Mouse (Mus musculus) CH12.LX (cell line): ENCODE data around the gene Ubap2. TPM values are rescaled to one million over a fixed set of nuclear protein-coding genes. Genes with fewer than 3 reads are reported as not detected.

ENCODE experiments used
- DNase-seq: peaks from one replicate; pipeline ENCODE4 v3.0.0-alpha.2; 2013; ENCODE audit errors: extremely low read depth
- H3K27ac ChIP-seq: 2 replicates; pipeline ENCODE4 v1.5.1; 2012; ENCODE audit warnings: low read depth, mild to moderate bottlenecking, control low read depth, moderate library complexity; ENCODE audit not compliant: insufficient read depth
- H3K27me3 ChIP-seq: replicated peaks from 2 replicates; pipeline ENCODE3; 2012; ENCODE audit warnings: inconsistent platforms
- H3K36me3 ChIP-seq, 2 experiments: replicated peaks in 1 of 2; 2 replicates each; pipeline versions ENCODE3 to v1.6.1; 2012; ENCODE audit warnings: inconsistent platforms in 1 of 2, low read length in 1 of 2, mild to moderate bottlenecking in 1 of 2, mixed read lengths in 1 of 2, moderate library complexity in 1 of 2; ENCODE audit not compliant: control insufficient read depth in 1 of 2, insufficient read depth in 1 of 2
- H3K4me1 ChIP-seq, 2 experiments: 2 replicates each; pipeline ENCODE4 v1.6.1; 2012; ENCODE audit warnings: inconsistent platforms in 1 of 2, moderate library complexity in 1 of 2; ENCODE audit not compliant: insufficient read depth in 2 of 2, control insufficient read depth in 1 of 2
- H3K4me2 ChIP-seq: 2 replicates; pipeline ENCODE4 v1.6.1; 2012; ENCODE audit warnings: low read depth, mild to moderate bottlenecking, control low read depth; ENCODE audit not compliant: poor library complexity, insufficient read depth, severe bottlenecking
- H3K4me3 ChIP-seq, 3 experiments: fragments of 150-350 bp in 1 of 3; sonication (generic) in 1 of 3; replicated peaks in 1 of 3; 2 replicates each; pipeline versions ENCODE3 to v1.5.1; 2011 to 2012; ENCODE audit warnings: low read depth in 2 of 3, low read length in 2 of 3, mild to moderate bottlenecking in 2 of 3, moderate library complexity in 2 of 3, control low read depth in 1 of 3, improper control_type of control experiment in 1 of 3, inconsistent platforms in 1 of 3, mixed read lengths in 1 of 3; ENCODE audit not compliant: poor library complexity in 1 of 3
- H3K79me2 ChIP-seq: replicated peaks from 2 replicates; pipeline ENCODE4 v1.6.1; 2012; ENCODE audit warnings: mild to moderate bottlenecking, moderate library complexity; ENCODE audit not compliant: control insufficient read depth, poor library complexity, insufficient read depth, severe bottlenecking; ENCODE audit errors: extremely low read depth
- H3K9ac ChIP-seq: 2 replicates; pipeline ENCODE4 v1.6.1; 2012; ENCODE audit warnings: low read depth, mild to moderate bottlenecking, control low read depth, moderate library complexity; ENCODE audit not compliant: insufficient read depth
- H3K9me3 ChIP-seq: replicated peaks from 2 replicates; pipeline ENCODE3; 2012; ENCODE audit warnings: low read length, inconsistent platforms, mixed read lengths
- E2F4 ChIP-seq: IDR thresholded peaks from 2 replicates; pipeline ENCODE4 v1.6.1; 2011; ENCODE audit warnings: low read depth, low read length, improper control_type of control experiment; ENCODE audit not compliant: insufficient replicate concordance
- IRF4 ChIP-seq: IDR thresholded peaks from 2 replicates; pipeline ENCODE4 v1.6.1; 2014; ENCODE audit warnings: low read depth, mild to moderate bottlenecking, inconsistent platforms, low read length, improper control_type of control experiment
- MAFK ChIP-seq: IDR thresholded peaks from 2 replicates; pipeline ENCODE4 v1.6.1; 2011; ENCODE audit warnings: low read length, improper control_type of control experiment; ENCODE audit not compliant: insufficient replicate concordance
- MAZ ChIP-seq: IDR thresholded peaks from 2 replicates; pipeline ENCODE4 v1.6.1; 2012; ENCODE audit warnings: low read depth, mild to moderate bottlenecking, inconsistent platforms, low read length, improper control_type of control experiment, moderate library complexity
- MEF2A ChIP-seq: IDR thresholded peaks from 2 replicates; pipeline ENCODE4 v1.6.1; 2014; ENCODE audit warnings: low read depth, mild to moderate bottlenecking, inconsistent platforms, low read length, improper control_type of control experiment, borderline replicate concordance
- MYC ChIP-seq: IDR thresholded peaks from 2 replicates; pipeline ENCODE4 v1.6.1; 2011; ENCODE audit warnings: low read depth, mild to moderate bottlenecking, improper control_type of control experiment, low read length
- NELFE ChIP-seq: IDR thresholded peaks from 2 replicates; pipeline ENCODE4 v1.6.1; 2011; ENCODE audit warnings: low read depth, low read length, improper control_type of control experiment
- NRF1 ChIP-seq: IDR thresholded peaks from 2 replicates; pipeline ENCODE4 v1.6.1; 2014; ENCODE audit warnings: low read depth, mild to moderate bottlenecking, inconsistent platforms, low read length, improper control_type of control experiment, moderate library complexity
- POLR2AphosphoS2 ChIP-seq: IDR thresholded peaks from 2 replicates; pipeline ENCODE4 v1.6.1; 2011; ENCODE audit warnings: low read depth, low read length, improper control_type of control experiment
- RAD21 ChIP-seq: IDR thresholded peaks from 2 replicates; pipeline ENCODE4 v1.6.1; 2011; ENCODE audit warnings: low read depth, mild to moderate bottlenecking, low read length, improper control_type of control experiment, moderate library complexity
- UBTF ChIP-seq: IDR thresholded peaks from 2 replicates; pipeline ENCODE4 v1.6.1; 2012; ENCODE audit warnings: low read depth, mild to moderate bottlenecking, inconsistent platforms, low read length, improper control_type of control experiment, moderate library complexity
- USF1 ChIP-seq: IDR thresholded peaks from 2 replicates; pipeline ENCODE4 v1.6.1; 2014; ENCODE audit warnings: low read depth, mild to moderate bottlenecking, inconsistent platforms, low read length, improper control_type of control experiment
- USF2 ChIP-seq: conservative IDR thresholded peaks from 2 replicates; pipeline ENCODE4 v1.6.1; 2011; ENCODE audit warnings: low read depth, low read length, improper control_type of control experiment
- dilution Hi-C: fragments of 300-500 bp; cut with MboI; formaldehyde crosslinking; loops from 2 replicates; pipeline ENCODE4 v1.14.3; 2020; ENCODE audit warnings: low sequenced_read_pairs; ENCODE audit not compliant: extremely low pct_unique_long_range_greater_than_20kb, extremely low pct_ligation_motif_present
- in situ Hi-C: fragments of 300-500 bp; cut with MboI; formaldehyde crosslinking; loops from 3 replicates; pipeline ENCODE4 v1.14.3; 2019; ENCODE audit warnings: low sequenced_read_pairs, low pct_ligation_motif_present, low pct_unique_long_range_greater_than_20kb, mixed read lengths
- polyA plus RNA-seq: library from polyadenylated mRNA; unstranded; fragments of >175 nt; gene quantifications from 2 replicates; pipeline ENCODE4 v1.2.1, GENCODE M21; 2012; ENCODE audit warnings: low read depth; ENCODE audit not compliant: insufficient read length
- total RNA-seq, 2 experiments: library from RNA; depleted of rRNA; stranded (reverse); fragments of 300-350 nt in 1 of 2; fragments of >200 nt in 1 of 2; gene quantifications; 2 replicates each; pipeline ENCODE4 v1.2.3; 2012 to 2014

The Ubap2 gene
- total and polyA plus RNA-seq, 3 experiments, result 5.4 to 115 (median 17.4) TPM

DNA sequence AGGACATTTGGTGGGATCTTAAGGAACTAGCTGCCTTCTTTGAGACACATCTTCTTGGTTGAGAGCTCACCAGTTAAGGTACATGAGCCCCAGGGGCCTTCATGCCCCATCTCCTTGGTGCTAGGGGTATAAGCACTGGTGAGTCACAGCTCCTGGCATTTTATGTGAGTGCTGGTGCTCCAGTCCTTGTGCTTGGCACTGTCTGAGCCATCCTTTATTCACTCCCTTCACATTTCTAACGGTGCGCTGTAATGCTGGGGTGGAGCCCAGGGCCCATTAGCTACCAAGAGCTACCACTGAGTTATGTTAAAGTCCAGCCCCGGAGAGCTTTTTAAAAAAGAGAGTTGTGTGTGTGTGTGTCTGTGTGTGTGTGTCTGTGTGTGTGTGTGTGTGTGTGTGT lies 121.8 kb downstream of the Ubap2 start:
- H3K27ac ChIP-seq, result no peak overlapping the region
- TF ChIP-seq MAFK, result no peak
- TF ChIP-seq MAZ, result no peak
- TF ChIP-seq POLR2AphosphoS2, result no peak
- TF ChIP-seq, all 38 proteins: peak for 0
- peaks cover 0 to 16% of the 10 kb centered on the region in 2 experiments for H3K36me3 ChIP-seq
- H3K9me3 ChIP-seq, result no peaks in the 10 kb centered on the region
- H3K9ac ChIP-seq, result no peak overlapping the region
- peaks cover 8% of the 10 kb centered on the region for H3K79me2 ChIP-seq
- in situ Hi-C loops, result no loop called here
- H3K4me3 ChIP-seq, result no peak overlapping the region
- no peak overlapping the region for H3K4me2 ChIP-seq
- H3K4me1 ChIP-seq, result peaks cover 0 to 29% of the 10 kb centered on the region in 2 experiments; a peak in 2 of 4 replicates
- no peak for DNase-seq
- no peaks in the 10 kb centered on the region for H3K27me3 ChIP-seq
- dilution Hi-C loops, result no loop called here

- no peak for DNase-seq
- Histone ChIP-seq H3K27ac (no peak overlapping the region), H3K36me3 (peaks cover 0 to 24% of the 10 kb centered on the region in 2 experiments), H3K4me3 (no peak overlapping the region), H3K9ac (no peak overlapping the region), H3K9me3 (no peaks in the 10 kb centered on the region), H3K27me3 (no peaks in the 10 kb centered on the region), H3K4me1 (peaks cover 0 to 35% of the 10 kb centered on the region in 2 experiments; a peak in 2 of 4 replicates), H3K79me2 (peaks cover 9% of the 10 kb centered on the region), H3K4me2 (no peak overlapping the region)
- dilution Hi-C loops, result no loop called here
- in situ Hi-C loops, result no loop called here
- TF ChIP-seq UBTF, result no peak
- no peak for TF ChIP-seq IRF4
- TF ChIP-seq USF2, result no peak
- no peak for TF ChIP-seq NELFE
- no peak for TF ChIP-seq MYC
- no peak for TF ChIP-seq NRF1
- no peak for TF ChIP-seq E2F4
- TF ChIP-seq POLR2AphosphoS2, result no peak
- TF ChIP-seq USF1, result no peak
- no peak for TF ChIP-seq RAD21
Measured at GRCm38 (mm10) chr4:41151186-41151585, 123.8 kb downstream of the Ubap2 start.

DNA sequence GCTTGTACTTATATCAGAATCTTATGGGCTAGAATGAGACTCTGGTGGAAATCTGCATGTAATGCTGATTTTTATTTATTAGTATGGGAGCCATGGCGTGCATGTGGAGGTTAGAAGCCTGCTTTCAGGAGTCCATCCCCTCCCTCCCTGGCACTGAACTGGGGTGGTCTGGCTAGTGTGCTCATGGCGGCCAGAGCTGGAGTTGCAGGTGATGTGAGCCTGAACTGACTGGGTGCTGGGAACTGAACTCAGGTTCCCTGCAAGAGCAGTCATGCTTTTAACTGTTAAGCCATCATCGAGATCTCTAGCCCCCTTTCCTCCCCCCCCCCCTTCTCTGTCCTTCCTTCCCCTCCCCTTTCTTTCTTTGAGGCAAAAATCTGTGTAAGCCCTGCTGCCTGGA lies 125.1 kb downstream of the Ubap2 start:
- H3K9ac ChIP-seq, result no peak overlapping the region
- H3K27me3 ChIP-seq, result no peaks in the 10 kb centered on the region
- peaks cover 0 to 31% of the 10 kb centered on the region in 2 experiments for H3K36me3 ChIP-seq
- peaks cover 9% of the 10 kb centered on the region for H3K79me2 ChIP-seq
- no peak for DNase-seq
- TF ChIP-seq MEF2A (no peak), POLR2AphosphoS2 (no peak)
- TF ChIP-seq, all 38 proteins: peak for 0
- no peak overlapping the region for H3K4me3 ChIP-seq
- in situ Hi-C loops, result no loop called here
- no peaks in the 10 kb centered on the region for H3K9me3 ChIP-seq
- peaks cover 0 to 28% of the 10 kb centered on the region in 2 experiments; a peak in 2 of 4 replicates for H3K4me1 ChIP-seq
- dilution Hi-C loops, result no loop called here
- H3K4me2 ChIP-seq, result no peak overlapping the region
- H3K27ac ChIP-seq, result no peak overlapping the region

Other genes with a start within 250 kb of the Ubap2 start
- not detected in 2 replicates for gene Aqp7, start 227.0 kb downstream of the Ubap2 start, total RNA-seq (2012; rRNA removed)
- not detected in 2 replicates for gene Aqp7, start 227.0 kb downstream of the Ubap2 start, total RNA-seq (2014; rRNA removed)
- 0.10 TPM in 1 of 2 replicates, not detected in the other for gene Aqp7, start 227.0 kb downstream of the Ubap2 start, polyA plus RNA-seq
- not detected in 2 replicates for gene Aqp3, start 177.0 kb downstream of the Ubap2 start, total RNA-seq (2012; rRNA removed)
- not detected in 2 replicates for gene Aqp3, start 177.0 kb downstream of the Ubap2 start, total RNA-seq (2014; rRNA removed)
- gene Aqp3, start 177.0 kb downstream of the Ubap2 start, polyA plus RNA-seq, result not detected in 2 replicates
- gene Nol6, start 150.7 kb downstream of the Ubap2 start, total RNA-seq (2012; rRNA removed), result 30.0 and 38.1 TPM in 2 replicates
- 22.0 and 24.7 TPM in 2 replicates for gene Nol6, start 150.7 kb downstream of the Ubap2 start, total RNA-seq (2014; rRNA removed)
- 79.3 and 81.5 TPM in 2 replicates for gene Nol6, start 150.7 kb downstream of the Ubap2 start, polyA plus RNA-seq
- gene Ube2r2, start 139.4 kb downstream of the Ubap2 start, total RNA-seq (2012; rRNA removed), result 30.4 and 31.7 TPM in 2 replicates
- gene Ube2r2, start 139.4 kb downstream of the Ubap2 start, total RNA-seq (2014; rRNA removed), result 38.9 and 53.7 TPM in 2 replicates
- gene Ube2r2, start 139.4 kb downstream of the Ubap2 start, polyA plus RNA-seq, result 83.7 and 90.9 TPM in 2 replicates
- 24.3 and 31.3 TPM in 2 replicates for gene Dcaf12, start 39.7 kb upstream of the Ubap2 start, total RNA-seq (2012; rRNA removed)
- 30.8 and 33.7 TPM in 2 replicates for gene Dcaf12, start 39.7 kb upstream of the Ubap2 start, total RNA-seq (2014; rRNA removed)
- 36.7 and 42.0 TPM in 2 replicates for gene Dcaf12, start 39.7 kb upstream of the Ubap2 start, polyA plus RNA-seq
- gene Ubap1, start 73.9 kb upstream of the Ubap2 start, total RNA-seq (2012; rRNA removed), result 11.5 and 17.0 TPM in 2 replicates
- 14.0 and 17.5 TPM in 2 replicates for gene Ubap1, start 73.9 kb upstream of the Ubap2 start, total RNA-seq (2014; rRNA removed)
- 22.3 and 28.0 TPM in 2 replicates for gene Ubap1, start 73.9 kb upstream of the Ubap2 start, polyA plus RNA-seq
- gene Kif24, start 189.7 kb upstream of the Ubap2 start, total RNA-seq (2012; rRNA removed), result 8.6 and 9.1 TPM in 2 replicates
- 5.5 and 6.4 TPM in 2 replicates for gene Kif24, start 189.7 kb upstream of the Ubap2 start, total RNA-seq (2014; rRNA removed)
- gene Kif24, start 189.7 kb upstream of the Ubap2 start, polyA plus RNA-seq, result 7.9 and 8.4 TPM in 2 replicates
- gene Nudt2, start 190.0 kb upstream of the Ubap2 start, total RNA-seq (2012; rRNA removed), result 26.5 and 27.9 TPM in 2 replicates
- gene Nudt2, start 190.0 kb upstream of the Ubap2 start, total RNA-seq (2014; rRNA removed), result 40.2 and 47.1 TPM in 2 replicates
- gene Nudt2, start 190.0 kb upstream of the Ubap2 start, polyA plus RNA-seq, result 21.7 and 23.2 TPM in 2 replicates
- gene AI464131, start 227.9 kb upstream of the Ubap2 start, total RNA-seq (2012; rRNA removed), result 0.04 TPM in 2 replicates
- not detected in 2 replicates for gene AI464131, start 227.9 kb upstream of the Ubap2 start, total RNA-seq (2014; rRNA removed)
- 0.10 TPM in 1 of 2 replicates, not detected in the other for gene AI464131, start 227.9 kb upstream of the Ubap2 start, polyA plus RNA-seq
- gene 1110017D15Rik, start 242.2 kb upstream of the Ubap2 start, total RNA-seq (2012; rRNA removed), result not detected in 2 replicates
- gene 1110017D15Rik, start 242.2 kb upstream of the Ubap2 start, total RNA-seq (2014; rRNA removed), result not detected in 2 replicates
- not detected in 2 replicates for gene 1110017D15Rik, start 242.2 kb upstream of the Ubap2 start, polyA plus RNA-seq